Mouse (Mus musculus) embryonic facial prominence, embryonic 14.5 days (tissue): ENCODE measurements around the gene Atf1. TPM values are rescaled to one million over a fixed set of nuclear protein-coding genes. Genes with fewer than 3 reads are reported as not detected.

Experiments used
- ATAC-seq: fragments of 200-750 bp; cut with Nextera tagmentation; 2 replicates; pipeline ENCODE4 v1.8.0; 2017; ENCODE audit warnings: low read depth, moderate number of reproducible peaks, moderate TSS enrichment
- DNase-seq: peaks from one replicate; pipeline ENCODE4 v3.0.0-alpha.2; 2015; ENCODE audit warnings: low spot score
- H3K27ac ChIP-seq: fragments of 300-500 bp; sonication (generic); replicated peaks from 2 replicates; pipeline ENCODE4 v1.5.1; 2014; ENCODE audit warnings: low read depth, mild to moderate bottlenecking, low read length, moderate library complexity
- H3K27me3 ChIP-seq: fragments of 300-500 bp; sonication (generic); replicated peaks from 2 replicates; pipeline ENCODE4 v1.6.1; 2014; ENCODE audit warnings: low read length; ENCODE audit not compliant: control insufficient read depth, insufficient read depth
- H3K36me3 ChIP-seq: fragments of 300-500 bp; sonication (generic); 2 replicates; pipeline ENCODE4 v1.6.1; 2014; ENCODE audit warnings: low read length, mixed read lengths; ENCODE audit not compliant: control insufficient read depth, insufficient read depth
- H3K4me1 ChIP-seq: fragments of 300-500 bp; sonication (generic); 2 replicates; pipeline ENCODE4 v1.6.1; 2014; ENCODE audit warnings: antibody characterized with exemption, low read length; ENCODE audit not compliant: control insufficient read depth, insufficient read depth
- H3K4me2 ChIP-seq: fragments of 300-500 bp; sonication (generic); 2 replicates; pipeline ENCODE4 v1.6.1; 2014; ENCODE audit warnings: low read depth, mild to moderate bottlenecking, low read length, moderate library complexity, mixed read lengths
- H3K4me3 ChIP-seq: fragments of 300-500 bp; sonication (generic); 2 replicates; pipeline ENCODE4 v1.5.1; 2014; ENCODE audit warnings: low read depth, mild to moderate bottlenecking, low read length
- H3K9ac ChIP-seq: fragments of 300-500 bp; sonication (generic); 2 replicates; pipeline ENCODE4 v1.6.1; 2014; ENCODE audit warnings: low read depth, mild to moderate bottlenecking, low read length, moderate library complexity, mixed read lengths
- H3K9me3 ChIP-seq: fragments of 300-500 bp; sonication (generic); 2 replicates; pipeline ENCODE4 v1.6.1; 2016; ENCODE audit warnings: low read length; ENCODE audit not compliant: control insufficient read depth
- WGBS: fragments of 180-500 bp; shearing (Covaris S2); extraction: QIAGEN DNeasy Blood & Tissue Kit; methylation state at CpG from one replicate; pipeline ENCODE4 v1.1.7; 2014; 5-methylcytosine and 5-hydroxymethylcytosine counted together
- polyA plus RNA-seq: library from polyadenylated mRNA; unstranded; fragments of >200 nt; fragmentation: Nextera tagmentation; extraction: Ambion mirVana; gene quantifications from 2 replicates; pipeline ENCODE4 v1.2.1, GENCODE M21; 2014

The Atf1 gene
- 33.3 and 33.5 TPM in 2 replicates for polyA plus RNA-seq

DNA sequence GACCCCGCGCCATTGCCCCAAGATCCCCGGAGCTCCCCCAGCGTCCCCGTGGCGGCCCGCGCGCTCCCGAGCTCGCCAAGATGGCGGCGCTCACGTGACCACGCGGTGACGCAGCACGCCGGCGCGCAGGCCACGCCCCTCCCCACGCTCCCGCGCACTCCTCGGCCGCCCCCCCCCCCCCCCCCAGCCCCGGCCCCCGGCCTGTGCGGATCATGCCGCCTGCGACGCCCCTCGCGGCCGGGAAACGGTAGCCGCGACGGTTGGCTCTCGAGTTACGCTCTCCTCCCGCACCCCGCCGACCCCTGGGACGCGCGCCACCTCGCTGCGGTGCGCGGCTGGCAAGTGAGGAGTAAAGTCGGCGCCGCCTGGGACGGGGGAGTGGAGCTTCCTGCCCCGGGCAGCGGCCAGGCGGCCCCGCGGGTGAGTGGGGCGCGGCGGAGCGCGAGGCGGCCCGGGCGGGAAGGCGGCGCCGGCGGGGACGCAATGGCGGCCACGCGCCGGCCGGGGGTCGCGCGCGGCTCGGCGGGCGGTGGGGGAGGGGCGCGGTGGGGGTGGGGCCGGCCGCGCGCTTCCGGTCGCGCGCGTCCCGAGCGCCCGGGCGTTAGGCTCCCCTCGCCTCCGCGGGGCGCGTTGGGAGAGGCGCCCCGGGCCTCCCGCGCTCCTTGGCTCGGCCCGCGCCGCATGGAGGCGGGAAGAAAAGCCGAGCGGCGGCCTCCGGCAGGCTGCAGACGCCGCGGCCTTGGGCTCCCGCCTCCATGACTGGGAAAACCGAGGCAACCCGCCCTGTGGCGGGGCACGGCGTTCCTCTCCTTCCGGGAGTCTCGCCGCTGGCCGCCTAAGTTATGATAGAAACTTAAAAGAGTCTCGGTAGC, at the start of gene Atf1:
Atf1 (plus strand) TSS at position 157 of the 872 bp plus-strand sequence.
- H3K27ac ChIP-seq = peak within 1 kb of the TSS; percentile 100
- peak within 1 kb of the TSS; percentile 100 for H3K9ac ChIP-seq
- peaks cover 1% of the 10 kb centered on the region for H3K36me3 ChIP-seq
- H3K4me3 ChIP-seq = peak within 1 kb of the TSS; percentile 84
- H3K4me2 ChIP-seq = peak within 1 kb of the TSS; percentile 87
- no peaks in the 10 kb centered on the region for H3K27me3 ChIP-seq
- under 1% methylated on average over 28 of the region's 133 CpGs for WGBS
- 0 out of 2 replicates have a peak, but pooled peaks cover 5% of the 10 kb centered on the region for H3K4me1 ChIP-seq
- peak; percentile 95 for DNase-seq
- ATAC-seq = peak; percentile 81
- peaks cover 9% of the 10 kb centered on the region for H3K9me3 ChIP-seq

DNA sequence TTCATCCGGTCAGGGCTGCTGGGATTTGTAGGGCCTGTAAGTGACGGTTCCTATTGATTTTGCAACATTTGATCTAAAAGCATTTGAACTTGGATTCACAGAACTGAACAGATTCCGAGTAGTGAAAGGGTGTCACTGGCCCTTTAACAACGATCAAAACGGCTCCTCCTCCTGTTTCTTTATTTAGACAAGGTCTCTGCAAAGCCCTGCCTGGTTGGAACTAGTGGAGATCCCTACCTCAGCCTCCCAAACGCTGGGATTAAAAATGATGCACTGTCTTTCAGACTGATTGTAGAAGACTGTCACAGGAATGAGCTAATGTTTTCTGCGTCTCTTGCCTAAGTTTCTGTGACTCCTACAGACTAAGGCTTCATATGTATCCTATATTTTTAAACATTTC, 49.1 kb upstream of the Atf1 start:
- ATAC-seq (no peak), DNase-seq (no peak)
- WGBS = 64% methylated on average over 7 of the region's 7 CpGs
- Histone ChIP-seq H3K4me2 (no peak overlapping the region), H3K36me3 (peaks cover 81% of the 10 kb centered on the region), H3K4me3 (no peak overlapping the region), H3K9ac (no peak overlapping the region), H3K27me3 (no peaks in the 10 kb centered on the region), H3K27ac (no peak overlapping the region), H3K4me1 (no peaks in the 10 kb centered on the region), H3K9me3 (no peaks in the 10 kb centered on the region)

DNA sequence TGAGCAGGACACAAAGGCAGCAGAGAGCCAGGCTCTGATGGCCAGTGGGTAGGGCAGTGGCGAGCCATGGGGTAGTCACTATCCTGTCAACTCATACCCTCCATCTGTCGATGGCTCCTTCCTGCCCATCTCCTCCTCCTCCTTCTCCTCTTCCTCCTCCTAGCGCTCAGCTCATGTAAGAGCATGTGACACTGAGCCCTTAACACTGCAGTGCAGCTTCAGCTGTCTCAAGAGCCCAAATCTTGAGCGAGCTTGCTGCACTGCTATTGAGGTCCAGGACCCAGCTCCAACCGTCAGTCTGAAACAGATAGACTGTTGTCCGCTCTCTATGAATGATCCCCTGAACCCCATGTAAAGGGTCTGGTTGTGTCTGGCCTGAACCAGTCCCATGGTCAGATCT, 47.9 kb upstream of the Atf1 start:
- Histone ChIP-seq H3K4me3 (no peak overlapping the region), H3K36me3 (peaks cover 77% of the 10 kb centered on the region), H3K4me2 (no peak overlapping the region), H3K9me3 (no peaks in the 10 kb centered on the region), H3K27me3 (no peaks in the 10 kb centered on the region), H3K4me1 (no peaks in the 10 kb centered on the region), H3K9ac (no peak overlapping the region), H3K27ac (no peak overlapping the region)
- 92% methylated on average over 6 of the region's 6 CpGs for WGBS
- DNase-seq (no peak), ATAC-seq (no peak)

DNA sequence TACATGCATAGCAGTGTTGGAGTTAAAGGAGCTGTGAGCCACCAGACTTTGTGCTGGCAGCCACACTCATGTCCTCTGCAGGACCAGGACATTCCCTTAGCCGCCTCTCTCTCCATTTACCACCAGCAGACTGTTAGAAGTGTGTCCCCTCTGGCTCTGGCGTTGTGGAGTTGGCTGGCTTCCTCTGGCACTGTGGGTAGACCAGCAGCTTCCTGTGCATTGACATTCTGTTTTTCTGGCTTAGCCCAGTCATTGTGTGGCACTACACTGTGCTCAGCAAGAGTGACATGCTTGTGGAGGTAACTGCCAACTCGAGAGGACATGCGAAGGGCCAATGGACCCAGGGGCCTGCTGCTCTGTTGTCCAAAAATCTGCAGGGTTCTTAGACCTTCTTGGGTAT, 47.4 kb upstream of the Atf1 start:
- Histone ChIP-seq H3K9ac (no peak overlapping the region), H3K4me3 (no peak overlapping the region), H3K27ac (no peak overlapping the region), H3K36me3 (peaks cover 75% of the 10 kb centered on the region), H3K9me3 (no peaks in the 10 kb centered on the region), H3K4me2 (no peak overlapping the region), H3K4me1 (no peaks in the 10 kb centered on the region), H3K27me3 (no peaks in the 10 kb centered on the region)
- DNase-seq = no peak
- 91% methylated on average over 4 of the region's 4 CpGs for WGBS
- ATAC-seq = no peak

GRCm38 (mm10) chr15:100181841-100182240, 45.8 kb upstream of the Atf1 start:
- no peak for ATAC-seq
- H3K27me3 ChIP-seq = no peaks in the 10 kb centered on the region
- DNase-seq = no peak
- WGBS = 83% methylated on average over 10 of the region's 10 CpGs
- no peak overlapping the region for H3K4me2 ChIP-seq
- H3K9me3 ChIP-seq = no peaks in the 10 kb centered on the region
- H3K4me1 ChIP-seq = no peaks in the 10 kb centered on the region
- H3K27ac ChIP-seq = no peak overlapping the region
- H3K4me3 ChIP-seq = no peak overlapping the region
- H3K36me3 ChIP-seq = peaks cover 82% of the 10 kb centered on the region
- H3K9ac ChIP-seq = no peak overlapping the region

GRCm38 (mm10) chr15:100182526-100183280, 44.9 kb upstream of the Atf1 start:
- ATAC-seq = no peak
- H3K36me3 ChIP-seq = peaks cover 84% of the 10 kb centered on the region
- H3K4me1 ChIP-seq = no peaks in the 10 kb centered on the region
- H3K27ac ChIP-seq = no peak overlapping the region
- no peak for DNase-seq
- no peak overlapping the region for H3K4me2 ChIP-seq
- no peak overlapping the region; the same call in 1 of the 2 replicates for H3K9ac ChIP-seq
- 90% methylated on average over 28 of the region's 28 CpGs for WGBS
- H3K4me3 ChIP-seq = no peak overlapping the region
- H3K27me3 ChIP-seq = no peaks in the 10 kb centered on the region
- H3K9me3 ChIP-seq = no peaks in the 10 kb centered on the region

DNA sequence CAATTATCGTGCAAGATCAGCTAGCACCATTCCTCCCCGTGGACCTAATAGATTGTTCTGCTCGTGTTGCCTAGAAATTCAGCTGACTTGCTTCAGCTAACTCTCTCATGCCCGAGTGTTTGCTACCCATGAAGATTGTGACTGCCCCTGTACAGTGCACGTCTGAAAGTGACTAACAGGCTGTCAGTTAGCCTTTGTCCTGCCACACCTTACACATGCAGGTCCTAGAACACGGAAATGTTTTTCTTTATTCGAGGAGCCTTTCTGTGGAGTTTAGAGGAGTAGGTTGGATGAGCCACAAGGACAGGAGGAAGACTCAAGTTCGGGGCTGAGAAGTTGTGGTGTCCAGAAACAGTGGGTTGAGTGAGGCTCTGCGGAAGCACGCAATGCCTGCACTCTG, 44.1 kb upstream of the Atf1 start:
- WGBS = 89% methylated on average over 10 of the region's 10 CpGs
- DNase-seq (no peak), ATAC-seq (no peak)
- Histone ChIP-seq H3K4me1 (no peaks in the 10 kb centered on the region), H3K4me3 (no peak overlapping the region), H3K9me3 (no peaks in the 10 kb centered on the region), H3K27me3 (no peaks in the 10 kb centered on the region), H3K36me3 (peaks cover 83% of the 10 kb centered on the region), H3K27ac (no peak overlapping the region), H3K9ac (no peak overlapping the region), H3K4me2 (no peak overlapping the region)

DNA sequence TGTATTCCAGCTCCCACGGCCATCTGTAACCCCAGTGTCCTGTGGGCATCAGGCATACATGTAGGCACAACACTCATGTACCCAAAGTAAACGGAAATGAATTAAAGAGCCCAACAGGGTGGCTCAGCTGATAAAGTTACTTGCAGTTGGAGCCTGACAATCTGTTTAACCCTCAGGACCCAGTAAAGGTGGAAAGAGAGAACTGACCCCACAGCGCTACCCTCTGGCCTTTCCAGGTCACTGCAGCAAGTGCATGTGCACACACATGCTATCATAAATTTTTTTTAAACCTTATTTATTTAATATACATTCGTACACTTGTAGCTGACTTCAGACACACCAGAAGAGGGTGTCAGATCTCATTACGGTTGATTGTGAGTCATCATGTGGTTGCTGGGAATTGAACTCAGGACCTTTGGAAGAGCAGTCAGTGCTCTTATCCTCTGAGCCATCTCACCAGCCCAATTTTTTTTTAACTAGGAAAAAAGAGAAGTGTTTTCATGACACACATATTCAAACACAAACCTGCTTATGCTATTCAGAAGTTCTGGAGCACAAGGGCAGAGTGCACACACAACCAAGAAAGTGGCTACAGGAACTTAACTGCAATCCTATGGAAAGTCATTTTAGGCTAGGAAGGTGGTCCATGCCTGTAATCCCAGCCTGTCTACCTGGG, 42.7 kb upstream of the Atf1 start:
- H3K9ac ChIP-seq = no peak overlapping the region
- 75% methylated on average over 5 of the region's 5 CpGs for WGBS
- no peak for DNase-seq

More for the DNA sequence above, 42.7 kb upstream of the Atf1 start:
- Histone ChIP-seq H3K9me3 (no peaks in the 10 kb centered on the region), H3K27me3 (no peaks in the 10 kb centered on the region), H3K27ac (no peak overlapping the region), H3K4me1 (no peaks in the 10 kb centered on the region), H3K4me2 (no peak overlapping the region), H3K4me3 (no peak overlapping the region), H3K36me3 (peaks cover 86% of the 10 kb centered on the region)
- ATAC-seq = no peak
